Comparison of ENCODE assay signal across 22 mouse cellular contexts in genomic region chr1:153115315-153115714, GRCm38 (mm10).
DNase-seq lines count a peak whose midpoint lies in the region; ATAC-seq and TF ChIP-seq lines count a peak whose summit lies in the region.
"Had no signal": no experiment of that assay in that cellular context is flagged by ENCODE, and none has a peak within 500 bp of the region (broad histone marks: within the 10 kb centered on the region; RNA-seq: fewer than 3 reads in every experiment).

No protein-coding gene starts in this region.

- 88% methylated on average over 8 of the region's 8 CpGs for WGBS in hindbrain, postnatal 0 days
- WGBS in hindbrain, embryonic 11.5 days, result 88% methylated on average over 8 of the region's 8 CpGs
- 84% methylated on average over 8 of the region's 8 CpGs for WGBS in lung, embryonic 14.5 days
- WGBS in forebrain, embryonic 13.5 days, result 86% methylated on average over 8 of the region's 8 CpGs

- peaks cover 8% of the 10 kb centered on the region for H3K36me3 ChIP-seq in hindbrain, postnatal 0 days (ENCODE audit: insufficient read depth, low read length)
- no peaks in the 10 kb centered on the region for H3K36me3 ChIP-seq in hindbrain, embryonic 11.5 days (ENCODE audit: control insufficient read depth, insufficient read depth, low read length)
- H3K36me3 ChIP-seq in lung, embryonic 14.5 days (ENCODE audit: insufficient read depth), result no peaks in the 10 kb centered on the region
- peaks cover 42% of the 10 kb centered on the region for H3K36me3 ChIP-seq in E14TG2a.4 (ENCODE audit: insufficient read depth, low read length)
- H3K36me3 ChIP-seq in forebrain, embryonic 13.5 days (ENCODE audit: poor library complexity, severe bottlenecking), result peaks cover 7% of the 10 kb centered on the region; the same call in 1 of the 2 replicates
- H3K36me3 ChIP-seq: embryonic facial prominence, embryonic 13.5 days; heart, embryonic 10.5 days; limb, embryonic 10.5 days; liver, embryonic 13.5 days; stomach, embryonic 15.5 days had no signal

- H3K9me3 ChIP-seq in hindbrain, postnatal 0 days (ENCODE audit: low read length), result no peaks in the 10 kb centered on the region
- H3K9me3 ChIP-seq in hindbrain, embryonic 11.5 days (ENCODE audit: control insufficient read depth, low read length), result no peaks in the 10 kb centered on the region
- H3K9me3 ChIP-seq in lung, embryonic 14.5 days (ENCODE audit: low read depth, low read length), result no peaks in the 10 kb centered on the region
- H3K9me3 ChIP-seq in E14TG2a.4 (ENCODE audit: low read length), result peaks cover 5% of the 10 kb centered on the region; the same call in 1 of the 2 replicates
- H3K9me3 ChIP-seq in forebrain, embryonic 13.5 days (replicated peaks), result no peaks in the 10 kb centered on the region; the same call in 1 of the 2 replicates
- H3K9me3 ChIP-seq: embryonic facial prominence, embryonic 13.5 days; heart, embryonic 10.5 days; hindbrain, embryonic 15.5 days; limb, embryonic 10.5 days; liver, embryonic 13.5 days; midbrain, embryonic 12.5 days; stomach, embryonic 15.5 days had no signal

- no peak for DNase-seq in hindbrain, postnatal 0 days (ENCODE audit: low spot score)
- no peak for DNase-seq in hindbrain, embryonic 11.5 days (ENCODE audit: low spot score)
- no peak for DNase-seq in lung, embryonic 14.5 days
- no peak for DNase-seq in lung, postnatal 25 days (ENCODE audit: low spot score)
- DNase-seq in gastrocnemius, adult 2 months, result no peak
- DNase-seq: adrenal gland, adult 8-10 months; cerebellum, adult 18-20 months; gastrocnemius, postnatal 25 days; kidney, adult 8-10 months; liver, embryonic 13.5 days; lung, postnatal 14 days; spleen, adult 18-20 months; thymus, postnatal 25 days had no signal

- no peak overlapping the region for H3K27ac ChIP-seq in hindbrain, postnatal 0 days
- H3K27ac ChIP-seq in hindbrain, embryonic 11.5 days (ENCODE audit: low read depth, low read length), result no peak overlapping the region
- no peak overlapping the region for H3K27ac ChIP-seq in lung, embryonic 14.5 days (ENCODE audit: low read depth)
- no peak overlapping the region for H3K27ac ChIP-seq in forebrain, embryonic 13.5 days
- H3K27ac ChIP-seq in gastrocnemius, adult 2 months, result no peak overlapping the region
- H3K27ac ChIP-seq: embryonic facial prominence, embryonic 13.5 days; heart, embryonic 10.5 days; hindbrain, embryonic 15.5 days; limb, embryonic 10.5 days; liver, embryonic 13.5 days; midbrain, embryonic 12.5 days; stomach, embryonic 15.5 days had no signal

- no peaks in the 10 kb centered on the region for H3K27me3 ChIP-seq in hindbrain, postnatal 0 days (ENCODE audit: insufficient read depth, low read length)
- H3K27me3 ChIP-seq in hindbrain, embryonic 11.5 days (ENCODE audit: control insufficient read depth, insufficient read depth, low read length), result no peaks in the 10 kb centered on the region
- no peaks in the 10 kb centered on the region for H3K27me3 ChIP-seq in lung, embryonic 14.5 days (ENCODE audit: insufficient read depth, low read length)
- H3K27me3 ChIP-seq in E14TG2a.4 (ENCODE audit: insufficient read depth, low read length), result no peaks in the 10 kb centered on the region
- H3K27me3 ChIP-seq in forebrain, embryonic 13.5 days, result no peaks in the 10 kb centered on the region
- H3K27me3 ChIP-seq: embryonic facial prominence, embryonic 13.5 days; hindbrain, embryonic 15.5 days; liver, embryonic 13.5 days; midbrain, embryonic 12.5 days; stomach, embryonic 15.5 days had no signal

- peak; percentile 32; the same call in 1 of the 2 replicates for TF ChIP-seq CTCF in hindbrain, postnatal 0 days (IDR thresholded peaks at IDR 0.05; ENCODE audit: low read depth)
- TF ChIP-seq CTCF in lung, embryonic 14.5 days (IDR thresholded peaks at IDR 0.05; ENCODE audit: low read depth), result peak; percentile 31
- TF ChIP-seq CTCF in E14TG2a.4 (conservative IDR thresholded peaks at IDR 0.05; ENCODE audit: low read length), result peak; percentile 16
- TF ChIP-seq CTCF in gastrocnemius, adult 2 months (IDR thresholded peaks at IDR 0.05), result no peak

- H3K9ac ChIP-seq in hindbrain, postnatal 0 days (replicated peaks; ENCODE audit: low read length), result no peak overlapping the region
- no peak overlapping the region for H3K9ac ChIP-seq in hindbrain, embryonic 11.5 days (ENCODE audit: low read depth, low read length)
- H3K9ac ChIP-seq in lung, embryonic 14.5 days, result no peak overlapping the region
- no peak overlapping the region for H3K9ac ChIP-seq in forebrain, embryonic 13.5 days
- H3K9ac ChIP-seq: embryonic facial prominence, embryonic 13.5 days; hindbrain, embryonic 15.5 days; liver, embryonic 13.5 days; midbrain, embryonic 12.5 days; stomach, embryonic 15.5 days had no signal

- H3K4me1 ChIP-seq in hindbrain, postnatal 0 days (ENCODE audit: insufficient read depth, low read length), result no peaks in the 10 kb centered on the region
- no peaks in the 10 kb centered on the region for H3K4me1 ChIP-seq in hindbrain, embryonic 11.5 days (replicated peaks; ENCODE audit: control insufficient read depth, insufficient read depth, low read length)
- H3K4me1 ChIP-seq in lung, embryonic 14.5 days (ENCODE audit: insufficient read depth), result no peaks in the 10 kb centered on the region
- peaks cover 6% of the 10 kb centered on the region for H3K4me1 ChIP-seq in E14TG2a.4 (replicated peaks; ENCODE audit: low read depth, low read length)
- no peaks in the 10 kb centered on the region for H3K4me1 ChIP-seq in forebrain, embryonic 13.5 days
- H3K4me1 ChIP-seq: embryonic facial prominence, embryonic 13.5 days; heart, embryonic 10.5 days; hindbrain, embryonic 15.5 days; limb, embryonic 10.5 days; liver, embryonic 13.5 days; midbrain, embryonic 12.5 days; stomach, embryonic 15.5 days had no signal

- no peak overlapping the region for H3K4me2 ChIP-seq in hindbrain, postnatal 0 days (ENCODE audit: low read depth, low read length)
- H3K4me2 ChIP-seq in hindbrain, embryonic 11.5 days (replicated peaks; ENCODE audit: low read depth, low read length), result no peak overlapping the region
- no peak overlapping the region for H3K4me2 ChIP-seq in lung, embryonic 14.5 days
- H3K4me2 ChIP-seq in forebrain, embryonic 13.5 days, result no peak overlapping the region
- H3K4me2 ChIP-seq: embryonic facial prominence, embryonic 13.5 days; hindbrain, embryonic 15.5 days; liver, embryonic 13.5 days; midbrain, embryonic 12.5 days; stomach, embryonic 15.5 days had no signal

- peak; percentile 15; the same call in 1 of the 2 replicates for ATAC-seq in hindbrain, postnatal 0 days
- no peak for ATAC-seq in hindbrain, embryonic 11.5 days (ENCODE audit: low FRiP score)
- ATAC-seq in lung, embryonic 14.5 days (ENCODE audit: insufficient read depth), result no peak
- peak; percentile 32; the same call in 1 of the 2 replicates for ATAC-seq in common myeloid progenitor, adult 5-6 weeks (replicated peaks; ENCODE audit: low read depth, poor library complexity, severe bottlenecking)
- no peak for ATAC-seq in forebrain, embryonic 13.5 days

- intact Hi-C loops in gastrocnemius, adult 2 months (cut with DNase I), result no loop called here

- no peak overlapping the region for H3K4me3 ChIP-seq in hindbrain, postnatal 0 days (ENCODE audit: low read length)
- no peak overlapping the region for H3K4me3 ChIP-seq in hindbrain, embryonic 11.5 days (ENCODE audit: low read depth, low read length)
- no peak overlapping the region for H3K4me3 ChIP-seq in lung, embryonic 14.5 days (ENCODE audit: low read depth, low read length)
- H3K4me3 ChIP-seq in E14TG2a.4 (replicated peaks; ENCODE audit: low read length), result no peak overlapping the region
- H3K4me3 ChIP-seq in forebrain, embryonic 13.5 days, result no peak overlapping the region
- no peak overlapping the region for H3K4me3 ChIP-seq in gastrocnemius, adult 2 months
- H3K4me3 ChIP-seq: embryonic facial prominence, embryonic 13.5 days; heart, embryonic 10.5 days; hindbrain, embryonic 15.5 days; limb, embryonic 10.5 days; liver, embryonic 13.5 days; midbrain, embryonic 12.5 days; stomach, embryonic 15.5 days had no signal

Comparison
In these comparisons a context has a peak if more than half of its experiments do, and no peak if none do; other contexts are left out.
1. ATAC-seq: peak in hindbrain, postnatal 0 days (single experiment) and common myeloid progenitor, adult 5-6 weeks (single experiment); none in hindbrain, embryonic 11.5 days (single experiment), lung, embryonic 14.5 days (single experiment) and forebrain, embryonic 13.5 days (single experiment).